Mouse (Mus musculus): Measurements from ENCODE around the gene Olfr1233. TPM values are rescaled to one million over a fixed set of nuclear protein-coding genes. Genes with fewer than 3 reads are reported as not detected.

Gene Olfr1233
- total RNA-seq (2021), result not detected
- long read RNA-seq, experiment 1, result 0 reads
- long read RNA-seq, experiment 2, result 0 reads

DNA sequence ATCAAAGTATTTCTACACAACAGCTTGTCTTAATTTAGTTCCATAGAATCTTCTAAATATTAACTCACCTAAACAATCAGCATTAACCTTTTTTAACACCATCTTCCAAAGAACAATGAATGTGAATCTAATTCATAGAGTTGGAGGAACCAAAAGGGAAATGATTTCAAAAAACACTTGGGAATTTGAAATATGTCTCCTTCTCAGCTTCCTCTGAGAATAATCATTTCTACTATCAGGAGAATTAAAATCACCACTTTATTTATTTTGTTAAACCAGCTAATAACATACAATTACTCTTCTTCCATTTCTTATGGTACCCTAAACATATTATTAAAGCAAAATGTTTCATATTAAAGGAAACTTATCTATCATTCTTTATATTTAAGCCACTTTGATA lies at the start of gene Olfr1233:
Gene Olfr1233 (minus strand): TSS at position 101 of the 400 bp plus-strand sequence.
- intact Hi-C loops (cut with DNase I), result no loop called here
- no peak for DNase-seq

DNA sequence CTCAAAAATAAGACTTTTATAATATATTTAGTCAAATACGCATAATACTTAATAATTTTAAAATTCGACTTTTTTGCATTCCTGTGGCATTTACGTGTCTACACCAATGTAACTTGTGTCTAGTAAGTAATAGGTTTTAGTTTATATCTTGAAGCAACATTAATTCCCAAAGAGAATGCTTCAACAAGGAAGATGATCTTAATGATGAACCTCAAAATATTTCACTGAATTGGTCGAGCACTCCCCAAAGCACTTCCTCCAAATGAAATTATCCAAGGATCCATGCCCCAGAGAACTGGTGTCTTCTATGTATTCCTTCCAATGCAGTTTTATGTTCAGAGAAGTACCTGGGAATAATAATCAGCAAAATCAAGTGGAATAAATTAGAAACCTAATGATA lies 22.6 kb upstream of the Olfr1233 start, which contains the start of gene Olfr1234:
Gene Olfr1234 (minus strand): TSS at position 101 of the 400 bp plus-strand sequence.
- DNase-seq, result no peak
- intact Hi-C loops (cut with DNase I), result no loop called here

DNA sequence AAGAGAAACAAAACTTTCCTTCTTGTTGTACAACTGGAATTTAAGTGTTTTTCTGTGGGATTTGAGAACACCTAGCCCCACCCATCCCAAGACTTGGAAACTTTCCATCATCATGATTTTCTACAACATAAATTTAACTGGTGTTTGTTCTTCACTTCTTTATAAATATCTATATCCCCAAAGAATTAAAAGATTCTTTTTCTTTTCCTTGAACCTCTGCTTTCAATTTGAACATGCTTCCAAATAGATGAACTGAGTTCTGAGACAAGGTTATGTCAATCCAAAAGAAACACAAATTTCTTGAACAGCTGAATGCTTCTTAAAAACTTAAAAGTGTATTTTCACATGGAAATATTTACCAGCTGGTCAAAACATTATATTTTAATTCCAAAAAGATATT lies 12.6 kb downstream of the Olfr1233 start, which contains the start of gene Olfr1232:
Gene Olfr1232 (minus strand): TSS at position 101 of the 400 bp plus-strand sequence.
- intact Hi-C loops (cut with DNase I), result no loop called here
- no peak for DNase-seq

DNA sequence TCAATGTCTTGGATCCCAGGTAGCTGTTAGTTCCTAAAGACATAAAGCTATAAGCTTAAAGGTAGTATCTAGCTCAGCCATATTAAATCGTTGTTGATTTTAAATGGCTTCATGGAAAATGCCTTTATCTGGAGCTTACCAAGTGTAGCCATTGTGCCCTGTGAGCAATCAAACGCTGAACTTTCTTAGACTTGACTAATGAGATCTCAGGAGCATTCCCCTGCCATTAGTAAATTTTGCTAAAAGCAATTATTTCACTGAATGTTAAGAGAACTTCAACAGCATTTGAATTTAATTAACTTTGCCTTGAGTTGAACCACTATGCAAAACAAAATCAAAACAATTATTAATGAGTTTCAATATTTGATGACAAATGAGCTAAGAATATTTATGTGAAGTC lies 35.2 kb downstream of the Olfr1233 start, which contains the start of gene Olfr1231:
Gene Olfr1231 (minus strand): TSS at position 101 of the 400 bp plus-strand sequence.
- DNase-seq, result no peak
- intact Hi-C loops (cut with DNase I), result no loop called here

DNA sequence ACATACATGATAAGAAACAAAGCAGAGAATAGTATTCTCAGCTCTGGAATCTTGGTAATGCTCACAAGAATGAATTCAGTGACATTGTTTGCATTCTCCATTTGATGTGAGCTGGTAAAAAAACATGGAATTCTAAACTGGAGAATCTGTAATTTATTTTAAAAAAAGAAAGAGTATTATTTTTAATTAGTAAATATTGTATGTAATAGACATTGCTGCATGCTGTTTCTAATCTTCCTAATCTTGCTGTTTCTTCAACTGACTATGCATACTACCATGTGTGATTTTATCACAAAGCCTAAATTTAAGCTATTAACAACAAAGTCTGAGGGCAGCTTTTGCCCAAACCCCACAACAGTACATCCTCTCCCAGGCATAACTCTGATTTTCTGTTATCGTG lies 45.0 kb downstream of the Olfr1233 start, which contains the start of gene Olfr1230:
Gene Olfr1230 (minus strand): TSS at position 101 of the 400 bp plus-strand sequence.
- DNase-seq, result no peak
- intact Hi-C loops (cut with DNase I), result no loop called here

DNA sequence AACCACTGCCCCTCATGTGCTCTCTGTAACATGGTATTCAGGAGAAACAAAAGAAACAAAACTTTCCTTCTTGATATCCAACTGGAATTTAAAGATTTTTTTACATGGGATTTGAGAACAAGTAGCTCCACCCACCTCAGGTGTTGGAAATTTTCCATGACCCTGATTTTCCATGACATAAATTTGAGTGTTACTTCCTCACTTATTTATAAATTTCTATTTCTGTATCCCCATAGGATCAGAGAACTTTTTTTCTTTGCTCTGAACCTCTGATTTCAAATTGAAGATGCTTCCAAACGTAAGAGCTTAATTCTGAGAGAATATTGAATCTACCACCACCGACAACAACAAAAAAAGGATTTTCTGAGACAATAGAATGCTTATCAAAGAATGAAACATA lies 54.3 kb downstream of the Olfr1233 start, which contains the start of gene Olfr1229:
Gene Olfr1229 (minus strand): TSS at position 101 of the 400 bp plus-strand sequence.
- DNase-seq, result no peak
- intact Hi-C loops (cut with DNase I), result no loop called here

Other genes starting within 250 kb of the Olfr1233 start
- gene Olfr1220, start 235.6 kb downstream of the Olfr1233 start, total RNA-seq (2021), result not detected
- not detected for gene Olfr1221, start 225.1 kb downstream of the Olfr1233 start, total RNA-seq (2021)
- not detected for gene Olfr1222, start 209.3 kb downstream of the Olfr1233 start, total RNA-seq (2021)
- not detected for gene Olfr1223, start 190.8 kb downstream of the Olfr1233 start, total RNA-seq (2021)
- not detected for gene Olfr1224-ps1, start 178.3 kb downstream of the Olfr1233 start, total RNA-seq (2021)
- not detected for gene Olfr1225, start 167.7 kb downstream of the Olfr1233 start, total RNA-seq (2021)
- gene Olfr1226, start 142.3 kb downstream of the Olfr1233 start, total RNA-seq (2021), result not detected
- not detected for gene Olfr1228, start 88.3 kb downstream of the Olfr1233 start, total RNA-seq (2021)
- gene Olfr1229, start 54.4 kb downstream of the Olfr1233 start, total RNA-seq (2021), result not detected
- not detected for gene Olfr1230, start 45.1 kb downstream of the Olfr1233 start, total RNA-seq (2021)
- not detected for gene Olfr1231, start 35.3 kb downstream of the Olfr1233 start, total RNA-seq (2021)
- gene Olfr1232, start 12.7 kb downstream of the Olfr1233 start, total RNA-seq (2021), result not detected
- not detected for gene Olfr1234, start 22.5 kb upstream of the Olfr1233 start, total RNA-seq (2021)
- not detected for gene Olfr1238, start 67.3 kb upstream of the Olfr1233 start, total RNA-seq (2021)
- not detected for gene Olfr1239, start 78.0 kb upstream of the Olfr1233 start, total RNA-seq (2021)
- not detected for gene Olfr1240, start 100.6 kb upstream of the Olfr1233 start, total RNA-seq (2021)
- gene Olfr1241, start 144.7 kb upstream of the Olfr1233 start, total RNA-seq (2021), result not detected
- gene Olfr1242, start 155.9 kb upstream of the Olfr1233 start, total RNA-seq (2021), result not detected
- not detected for gene Olfr1243, start 189.1 kb upstream of the Olfr1233 start, total RNA-seq (2021)
- gene Olfr1245, start 236.0 kb upstream of the Olfr1233 start, total RNA-seq (2021), result not detected